Mouse (Mus musculus) spleen, postnatal 4 days (tissue): ENCODE results near the gene Plppr3.
"Not testable (repeated sequence)": the region's sequence is repeated elsewhere in the genome, so short reads cannot be mapped to it uniquely, and the experiment has no call there.

Experiments used
- DNase-seq, 2 experiments: peaks; one replicate each; pipeline ENCODE4 v3.0.0; 2022; ENCODE audit warnings: low spot score in 2 of 2

Plppr3 gene

DNA sequence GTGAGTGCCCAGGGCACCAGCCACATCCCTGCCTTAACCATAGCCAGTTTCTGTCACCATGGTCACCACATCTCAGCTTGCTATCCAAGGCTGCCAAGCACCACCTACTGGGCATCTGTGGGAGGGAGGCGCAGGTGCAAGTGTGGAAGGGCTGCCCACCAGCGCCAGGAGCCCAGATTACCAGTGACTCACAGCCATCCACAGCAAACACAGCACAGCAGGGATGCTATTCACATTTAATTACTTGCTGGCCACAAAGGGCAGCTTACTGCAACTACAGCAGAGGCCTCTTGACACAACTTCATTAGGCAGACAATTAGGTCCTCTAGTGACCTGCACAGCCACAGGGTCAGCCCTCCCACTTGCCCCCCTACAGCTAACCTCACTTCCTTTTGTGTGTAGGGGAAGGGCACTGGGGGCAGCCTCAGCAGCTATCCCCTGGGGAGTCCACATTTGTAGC lies 26.5 kb upstream of the Plppr3 start:
- no peak for DNase-seq

DNA sequence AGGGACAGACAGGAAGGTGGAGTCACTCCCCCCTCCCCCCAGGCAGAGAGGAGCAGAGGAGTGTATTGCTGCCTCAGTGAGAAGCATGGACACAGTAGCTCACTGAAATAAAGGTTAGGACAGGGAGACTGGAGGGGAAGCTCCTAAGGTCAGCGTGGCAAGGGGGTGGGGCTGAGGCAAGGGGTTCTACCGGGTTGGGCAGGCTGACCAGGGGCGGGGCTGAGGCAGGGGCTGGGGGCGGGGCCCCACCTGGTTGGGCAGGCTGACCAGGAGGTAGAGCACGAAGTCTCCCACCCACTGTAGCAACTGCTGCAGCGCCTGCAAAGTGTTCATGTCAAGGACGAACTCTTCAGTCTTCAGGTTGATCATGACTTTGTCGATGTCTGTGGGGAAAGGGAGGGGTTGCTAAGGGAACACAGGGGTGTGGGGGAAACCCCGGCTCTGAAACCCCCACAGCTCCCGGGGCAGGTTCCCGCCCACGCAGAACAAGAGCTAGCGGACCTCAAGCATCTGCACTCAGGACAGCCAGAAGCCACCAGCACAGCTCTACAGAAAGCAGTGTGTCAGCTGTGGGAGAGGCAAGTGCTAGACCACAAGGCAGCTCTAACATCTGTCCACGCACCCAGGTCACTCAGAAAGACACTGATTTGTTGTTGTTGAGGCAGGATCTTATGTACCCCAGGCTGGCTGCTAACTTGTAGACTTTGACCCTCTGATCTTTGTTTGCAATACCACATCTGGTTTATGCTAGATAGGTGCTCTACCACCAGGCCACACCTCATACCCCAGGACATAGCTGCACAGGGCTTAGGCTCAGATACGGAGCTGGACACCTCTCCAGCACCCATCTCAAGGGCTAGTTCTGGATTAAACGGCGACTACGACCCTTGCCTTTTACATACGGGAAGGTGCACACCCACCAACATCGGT lies 23.1 kb upstream of the Plppr3 start:
- no peak for DNase-seq

DNA sequence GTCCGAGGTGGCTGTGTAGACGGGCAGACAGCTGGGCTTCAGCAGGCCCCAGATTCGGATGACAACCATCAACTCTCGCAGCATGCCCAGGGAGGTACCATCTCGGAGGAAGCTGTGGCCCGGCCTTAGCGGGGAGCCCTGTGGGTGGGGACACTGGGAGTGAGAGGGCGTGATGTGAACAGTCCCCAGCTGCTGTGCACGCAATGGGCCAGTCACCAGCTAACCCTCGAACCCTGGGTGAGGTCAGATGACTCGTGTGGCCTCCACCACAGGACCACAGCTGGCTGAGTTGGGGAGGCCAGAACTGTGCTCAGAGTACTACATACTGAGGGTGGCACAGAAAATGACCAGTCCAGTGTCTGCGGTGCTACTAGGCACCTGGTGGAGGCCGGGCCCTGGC lies 22.4 kb upstream of the Plppr3 start:
- DNase-seq: no peak

DNA sequence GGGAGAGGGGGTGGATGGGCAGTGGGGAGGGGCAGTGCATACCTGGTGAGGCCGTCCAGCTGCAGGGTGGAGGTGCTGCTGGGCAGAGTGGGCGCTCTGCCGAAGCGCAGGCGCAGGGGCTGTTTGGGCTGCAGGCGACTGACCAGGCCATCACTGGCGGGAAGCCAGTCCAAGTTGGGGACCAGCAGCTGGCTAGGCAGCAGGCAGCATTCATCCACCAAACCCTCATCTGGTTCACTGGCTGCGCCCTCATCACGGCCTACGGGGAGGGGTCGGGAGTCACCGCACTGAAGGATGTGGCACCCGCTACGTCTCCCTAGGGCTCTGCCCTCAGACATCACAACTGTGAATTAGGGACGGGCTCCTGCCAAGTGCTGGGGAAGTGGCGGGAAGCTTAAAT lies 21.9 kb upstream of the Plppr3 start:
- no peak for DNase-seq

DNA sequence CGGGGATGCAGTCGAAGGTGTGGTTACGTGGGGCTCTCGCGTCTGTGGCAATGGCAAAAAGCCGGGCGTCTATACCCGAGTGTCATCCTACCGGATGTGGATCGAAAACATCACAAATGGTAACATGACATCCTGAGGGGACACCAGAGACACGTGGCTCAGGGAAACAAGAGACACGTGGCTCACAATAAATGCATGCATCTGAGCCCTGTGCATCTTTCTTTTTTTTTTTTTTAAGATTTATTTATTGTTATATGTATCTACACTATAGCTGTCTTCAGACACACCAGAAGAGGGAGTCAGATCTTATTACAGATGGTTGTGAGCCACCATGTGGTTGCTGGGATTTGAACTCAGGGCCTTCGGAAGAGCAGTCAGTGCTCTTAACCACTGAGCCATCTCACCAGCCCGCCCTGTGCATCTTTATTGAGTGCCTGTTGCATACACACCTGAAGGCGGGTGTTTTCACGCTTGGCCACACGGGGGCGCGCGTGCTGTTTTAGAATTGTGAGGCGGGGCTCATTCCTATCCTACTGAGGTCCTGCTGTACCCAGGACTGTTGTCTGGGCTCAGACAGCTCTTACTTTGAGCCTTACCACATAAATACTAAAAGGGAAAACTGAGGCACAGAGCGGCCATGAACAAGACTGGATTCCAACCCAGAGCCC lies 18.2 kb upstream of the Plppr3 start:
- DNase-seq: peak; percentile 85 to 96

GRCm38 (mm10) chr10:79890670-79891069 lies 16.2 kb upstream of the Plppr3 start, which contains the start of gene Cfd:
Gene Cfd, plus strand, starts transcription at chr10:79890853.
- no peak for DNase-seq

- no peak for DNase-seq
Measured at GRCm38 (mm10) chr10:79889386-79889785, 15.0 kb upstream of the Plppr3 start.

GRCm38 (mm10) chr10:79886611-79887010 lies 12.2 kb upstream of the Plppr3 start:
- DNase-seq: no peak

- DNase-seq: no peak
Measured at GRCm38 (mm10) chr10:79886054-79886453, 11.6 kb upstream of the Plppr3 start, which contains the start of gene Elane. Gene Elane, plus strand, starts transcription at chr10:79886247.

DNA sequence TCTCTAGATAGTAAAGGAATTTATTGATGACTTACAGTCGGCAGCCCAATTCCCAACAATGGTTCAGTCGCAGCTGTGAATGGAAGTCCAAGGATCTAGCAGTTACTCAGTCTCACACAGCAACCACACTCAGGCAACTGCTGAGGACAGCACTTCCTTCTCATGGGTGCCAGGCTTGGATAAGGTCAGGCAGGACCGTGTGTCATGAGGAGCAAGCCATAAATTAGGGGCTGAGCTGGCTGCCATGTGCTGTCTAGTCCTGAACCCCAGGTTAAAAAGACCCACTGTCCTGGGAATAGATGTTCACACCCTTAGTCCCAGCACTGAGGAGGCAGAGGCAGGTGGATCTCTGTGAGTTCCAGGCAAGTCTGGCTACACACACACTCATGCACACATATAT lies 10.5 kb upstream of the Plppr3 start:
- not testable (repeated sequence) for DNase-seq

DNA sequence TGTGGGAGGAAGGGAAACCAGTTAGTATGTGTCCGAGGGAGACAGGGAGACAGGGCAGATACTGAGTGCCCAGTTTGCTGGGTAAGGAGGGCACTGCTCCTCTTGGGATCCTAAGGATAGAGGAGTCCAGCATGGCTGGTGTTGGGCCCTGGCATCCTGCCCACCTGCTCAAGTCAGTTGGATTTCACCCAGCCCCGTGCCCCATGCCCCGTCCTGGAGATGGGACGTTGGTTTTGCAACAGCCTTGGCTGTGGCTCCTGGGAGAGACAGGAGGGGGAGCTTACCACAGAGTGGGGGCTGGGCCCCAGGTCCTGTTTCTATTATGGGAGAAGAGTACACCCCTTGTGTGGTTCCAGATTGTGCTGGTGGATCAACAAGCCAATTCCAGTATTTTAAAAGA lies 10.0 kb upstream of the Plppr3 start:
- no peak for DNase-seq

GRCm38 (mm10) chr10:79883297-79884084 lies 9.1 kb upstream of the Plppr3 start:
- peak; percentile 75 to 92 for DNase-seq

GRCm38 (mm10) chr10:79881981-79882380 lies 7.5 kb upstream of the Plppr3 start:
- peak in 1 of 2 experiments; percentile 72 for DNase-seq

GRCm38 (mm10) chr10:79880721-79881120 lies 6.3 kb upstream of the Plppr3 start:
- DNase-seq: no peak

DNA sequence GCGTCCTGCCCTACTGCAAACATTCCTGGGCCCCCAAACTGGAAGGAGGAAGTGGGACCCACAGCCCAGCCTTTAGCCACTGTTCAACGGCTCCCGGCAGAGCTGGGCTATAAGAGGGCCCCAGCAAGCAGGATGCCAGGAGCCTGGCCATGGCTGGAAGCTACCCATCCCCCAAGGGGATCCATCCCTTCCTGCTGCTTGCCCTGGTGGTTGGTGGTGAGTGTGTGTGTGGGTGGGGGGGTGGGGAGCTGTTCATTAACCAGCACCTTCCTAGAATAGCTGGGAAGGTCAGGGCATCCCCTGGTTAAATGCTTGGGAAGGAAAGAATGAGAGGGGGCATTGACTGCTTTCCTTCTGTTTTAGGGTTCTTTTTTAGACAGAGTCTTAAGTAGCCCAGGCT lies 5.1 kb upstream of the Plppr3 start:
- DNase-seq: no peak

DNA sequence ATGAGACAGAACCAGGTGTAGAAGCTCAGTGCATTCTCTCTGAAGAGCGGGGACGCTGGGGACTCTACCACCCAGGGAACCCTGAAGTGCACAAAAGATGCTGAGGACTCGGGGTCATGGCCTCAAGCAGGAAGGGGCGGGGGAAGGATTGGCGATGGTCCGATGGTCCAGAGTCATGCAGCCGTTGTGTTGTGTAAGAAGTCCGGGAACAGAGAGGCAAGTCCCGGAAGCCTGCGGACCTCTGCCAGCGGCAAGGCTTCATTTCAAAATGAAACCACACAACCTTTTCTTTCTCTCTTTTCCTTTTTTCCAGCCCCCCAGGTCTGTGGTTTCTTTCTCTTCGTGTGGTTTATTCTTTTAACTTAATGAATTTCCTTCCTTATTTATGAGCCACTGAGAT lies 3.3 kb upstream of the Plppr3 start:
- DNase-seq: no peak

GRCm38 (mm10) chr10:79877174-79877573 lies 2.7 kb upstream of the Plppr3 start:
- no peak for DNase-seq

DNA sequence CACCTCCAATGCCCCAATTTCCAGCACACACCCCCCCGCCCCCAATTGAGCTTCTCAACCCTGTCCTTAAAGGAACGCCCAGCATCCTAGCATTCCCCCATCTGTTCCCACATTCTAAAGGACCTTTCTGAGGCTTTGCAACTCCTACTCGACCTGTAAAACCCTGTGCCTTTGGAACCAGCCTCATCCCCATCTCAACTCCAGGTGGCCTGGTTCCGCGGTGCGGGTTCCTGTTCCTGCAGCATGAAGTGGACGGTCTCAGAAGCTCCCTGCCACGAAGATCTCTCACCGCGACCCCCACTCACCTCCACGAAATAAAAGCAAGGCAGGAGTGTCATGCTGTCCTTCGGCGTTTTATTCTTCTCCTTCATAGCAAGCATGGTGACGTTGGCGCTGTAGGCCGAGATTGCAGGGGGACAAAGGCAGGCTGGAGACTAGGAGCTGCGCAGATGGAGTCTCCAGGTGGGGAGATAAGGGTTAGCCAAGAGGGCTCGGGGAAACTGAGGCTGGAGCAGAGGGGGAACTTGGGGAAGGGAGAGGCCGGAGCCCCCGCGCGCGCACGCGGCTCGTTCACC lies 632 bp downstream of the Plppr3 start:
- DNase-seq: no peak

GRCm38 (mm10) chr10:79873313-79873712 lies 1.1 kb downstream of the Plppr3 start:
- no peak for DNase-seq

DNA sequence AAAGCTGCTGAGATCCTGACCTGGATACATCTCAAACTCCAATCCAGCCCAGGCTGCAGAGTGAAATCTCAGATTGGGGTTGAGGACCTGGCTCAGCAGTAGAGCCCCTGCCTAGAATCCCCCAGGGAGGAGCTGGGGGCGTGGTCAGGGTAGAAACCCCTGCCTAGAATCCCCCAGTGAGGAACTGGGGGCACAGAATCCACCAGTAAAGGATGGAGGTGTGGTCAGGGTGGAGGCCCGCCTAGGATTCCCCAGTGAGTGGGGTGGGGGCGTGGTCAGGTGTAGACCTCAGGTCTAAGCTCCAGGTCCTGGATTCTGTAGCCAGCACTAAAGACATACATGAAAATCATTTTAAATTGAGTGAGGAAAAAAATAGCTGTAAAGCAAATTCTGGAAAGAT lies 1.6 kb downstream of the Plppr3 start:
- no peak for DNase-seq

- DNase-seq: no peak
Measured at GRCm38 (mm10) chr10:79871845-79872244, 2.6 kb downstream of the Plppr3 start.

- no peak for DNase-seq
Measured at GRCm38 (mm10) chr10:79866601-79867000, 7.8 kb downstream of the Plppr3 start.
